Mouse (Mus musculus) lung, postnatal 4 days (tissue): ENCODE data around the gene Hyal2.
"Not testable (repeated sequence)": the region's sequence is repeated elsewhere in the genome, so short reads cannot be mapped to it uniquely, and the experiment has no call there.

Source experiments
- DNase-seq, 2 experiments: peaks; one replicate each; pipeline ENCODE4 v3.0.0; 2021

Hyal2 gene

GRCm38 (mm10) chr9:107547026-107547425, 20.7 kb upstream of the Hyal2 start, which contains the start of gene Zmynd10:
Gene Zmynd10, plus strand, starts transcription at chr9:107547298.
- peak; percentile 92 to 94 for DNase-seq

- no peak for DNase-seq
Observed at GRCm38 (mm10) chr9:107547957-107548356, 19.8 kb upstream of the Hyal2 start.

- DNase-seq: no peak
Observed at GRCm38 (mm10) chr9:107548820-107549219, 18.9 kb upstream of the Hyal2 start.

- no peak for DNase-seq
Observed at GRCm38 (mm10) chr9:107549297-107550074, 18.3 kb upstream of the Hyal2 start.

GRCm38 (mm10) chr9:107550491-107551116, 17.1 kb upstream of the Hyal2 start:
- peak in 1 of 2 experiments; percentile 59 for DNase-seq

- DNase-seq: peak; percentile 79 to 86
Observed at GRCm38 (mm10) chr9:107551117-107551889, 16.4 kb upstream of the Hyal2 start, which contains the start of gene Rassf1. Gene Rassf1, plus strand, starts transcription at chr9:107551555.

- DNase-seq: no peak
Observed at GRCm38 (mm10) chr9:107551890-107552355, 15.8 kb upstream of the Hyal2 start.

- DNase-seq: no peak
Observed at GRCm38 (mm10) chr9:107552690-107553393, 14.9 kb upstream of the Hyal2 start.

- DNase-seq: peak in 1 of 2 experiments; percentile 51
Observed at GRCm38 (mm10) chr9:107553541-107554318, 14.0 kb upstream of the Hyal2 start.

- DNase-seq: peak; percentile 96 to 98
Observed at GRCm38 (mm10) chr9:107554319-107554825, 13.4 kb upstream of the Hyal2 start.

GRCm38 (mm10) chr9:107555031-107555457, 12.7 kb upstream of the Hyal2 start:
- DNase-seq: peak; percentile 83 to 84

- no peak for DNase-seq
Observed at GRCm38 (mm10) chr9:107555701-107556100, 12.0 kb upstream of the Hyal2 start.

- DNase-seq: peak in 1 of 2 experiments; percentile 23
Observed at GRCm38 (mm10) chr9:107556346-107556745, 11.4 kb upstream of the Hyal2 start.

- peak; percentile 95 to 96 for DNase-seq
Observed at GRCm38 (mm10) chr9:107563029-107563581, 4.6 kb upstream of the Hyal2 start, which contains the start of gene Tusc2. Gene Tusc2, plus strand, starts transcription at chr9:107563255.

GRCm38 (mm10) chr9:107565556-107565955, 2.2 kb upstream of the Hyal2 start:
- not testable (repeated sequence) for DNase-seq

GRCm38 (mm10) chr9:107566041-107566709, 1.6 kb upstream of the Hyal2 start:
- peak; percentile 88 to 93 for DNase-seq

- peak; percentile 73 to 87 for DNase-seq
Observed at GRCm38 (mm10) chr9:107566855-107567254, 890 bp upstream of the Hyal2 start.

GRCm38 (mm10) chr9:107568331-107569261, 851 bp downstream of the Hyal2 start:
- peak; percentile 90 to 92 for DNase-seq

GRCm38 (mm10) chr9:107569270-107569669, 1.5 kb downstream of the Hyal2 start:
- DNase-seq: no peak
